Mouse (Mus musculus) layer of hippocampus, postnatal 10 days (tissue): ENCODE measurements at regions not wholly inside any gene's neighbourhood (a gene's known extent, or its start where the extent isn't known, plus 50 kb on each side); places are given as distances from the start of the nearest gene placed in this dataset.
A peak's percentile ranks its signal among the peaks of the same experiment; 100 is the strongest.

ENCODE experiments used
- DNase-seq, 2 experiments: peaks; one replicate each; pipeline ENCODE4 v3.0.0; 2021; ENCODE audit warnings: low spot score in 2 of 2

DNA sequence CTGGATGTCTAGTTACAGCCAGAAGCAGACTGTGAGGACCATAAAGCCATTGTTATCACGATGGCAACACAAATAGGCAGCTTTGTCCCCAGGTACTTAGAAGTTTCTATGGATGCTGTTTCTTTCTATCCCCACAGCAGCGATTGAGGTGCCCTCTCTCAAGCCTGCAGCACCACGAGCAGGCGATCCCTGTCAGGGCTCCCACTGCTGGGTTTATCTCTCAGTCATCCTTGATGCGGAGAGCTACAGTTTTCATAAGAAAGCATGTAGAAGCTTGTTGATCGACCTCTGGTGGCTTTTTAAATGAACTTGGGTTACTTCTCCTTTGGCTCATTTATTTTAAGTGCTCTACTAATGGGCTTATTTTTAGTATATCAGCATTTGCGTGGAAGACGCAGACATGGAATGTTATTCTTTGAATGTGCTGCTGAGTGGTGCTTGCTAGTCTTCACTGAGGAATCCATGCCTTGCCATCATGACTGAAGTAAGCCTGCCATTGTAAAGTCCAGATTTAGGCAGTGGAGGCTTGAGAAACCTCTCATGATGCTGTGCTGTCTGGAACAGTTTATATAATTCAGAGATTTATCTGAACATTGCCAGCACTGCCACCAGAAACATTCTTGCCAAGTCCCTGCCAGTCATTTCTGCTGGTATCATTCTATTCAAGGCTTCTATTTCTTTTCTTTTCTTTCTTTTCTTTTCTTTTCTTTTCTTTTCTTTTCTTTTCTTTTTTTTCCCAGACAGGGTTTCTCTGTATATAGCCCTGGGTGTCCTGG lies 161.0 kb downstream of the Cxcl12 start:
- DNase-seq = no peak

DNA sequence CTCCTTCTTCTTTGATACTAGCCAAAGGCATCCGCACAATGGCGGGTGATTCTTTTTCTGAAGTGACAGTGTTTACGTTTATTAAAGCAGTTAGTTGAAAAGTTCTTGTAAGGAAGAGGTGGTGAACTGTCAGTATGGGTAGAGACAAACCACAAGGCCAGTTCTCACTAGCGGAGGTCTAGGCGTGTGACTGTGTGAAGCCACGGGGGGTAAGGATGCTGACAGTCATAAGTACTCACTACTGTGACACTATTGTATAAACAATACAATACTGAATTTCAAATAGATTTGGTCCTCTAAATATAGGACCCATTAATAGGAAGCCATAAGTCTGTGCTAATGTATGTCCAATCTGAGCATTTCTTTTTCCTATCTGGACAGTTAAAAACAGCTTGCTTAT lies 161.9 kb downstream of the Cxcl12 start:
- DNase-seq = no peak

DNA sequence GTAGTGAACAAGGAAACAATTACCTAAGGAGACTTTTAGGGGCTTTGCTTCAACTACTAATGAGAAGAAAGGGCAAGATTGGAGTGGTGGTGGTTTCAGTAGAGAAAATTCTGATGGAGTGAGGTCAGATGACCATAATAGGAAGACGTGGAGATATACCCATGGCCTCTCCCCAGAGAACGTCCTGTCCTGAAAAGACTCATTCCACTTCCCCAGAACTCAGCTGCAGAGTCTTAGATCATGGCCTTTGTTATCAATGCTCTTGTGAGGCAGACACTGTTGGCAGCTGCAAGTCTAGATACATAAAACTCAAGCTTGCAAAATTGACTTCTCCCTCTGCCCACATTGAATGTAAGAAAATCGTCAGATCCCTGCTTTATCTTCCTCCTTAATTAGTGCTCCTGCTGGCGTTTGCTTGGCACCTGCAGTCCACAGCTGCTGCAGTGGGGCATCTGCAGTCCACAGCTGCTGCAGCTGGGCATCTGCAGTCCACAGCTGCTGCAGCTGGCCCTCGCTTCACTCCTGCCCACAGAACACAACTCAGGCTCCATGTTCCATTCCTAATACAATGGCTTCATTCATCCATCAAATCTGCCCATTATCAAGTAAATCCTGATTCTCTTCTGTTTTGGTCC lies 162.5 kb downstream of the Cxcl12 start:
- DNase-seq = no peak

DNA sequence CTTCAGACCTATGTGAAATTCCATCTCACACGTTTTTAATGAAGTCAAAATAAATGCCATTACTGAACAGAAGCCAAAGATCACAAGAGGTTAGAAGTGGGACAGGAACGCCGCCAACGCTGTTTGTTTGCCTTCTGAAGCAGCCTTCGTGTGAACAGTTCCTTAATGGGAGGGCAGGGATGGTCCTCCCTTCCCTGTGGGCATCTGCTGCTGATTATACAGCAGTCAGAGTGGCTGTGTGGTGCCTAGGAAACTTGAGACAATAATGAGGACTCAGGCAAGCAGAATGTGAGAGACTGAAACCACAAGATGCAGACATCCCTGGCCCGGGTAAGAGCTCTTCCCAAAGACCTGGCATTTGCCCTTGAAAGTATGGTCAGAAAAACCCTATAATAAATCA lies 164.3 kb downstream of the Cxcl12 start:
- DNase-seq = no peak

DNA sequence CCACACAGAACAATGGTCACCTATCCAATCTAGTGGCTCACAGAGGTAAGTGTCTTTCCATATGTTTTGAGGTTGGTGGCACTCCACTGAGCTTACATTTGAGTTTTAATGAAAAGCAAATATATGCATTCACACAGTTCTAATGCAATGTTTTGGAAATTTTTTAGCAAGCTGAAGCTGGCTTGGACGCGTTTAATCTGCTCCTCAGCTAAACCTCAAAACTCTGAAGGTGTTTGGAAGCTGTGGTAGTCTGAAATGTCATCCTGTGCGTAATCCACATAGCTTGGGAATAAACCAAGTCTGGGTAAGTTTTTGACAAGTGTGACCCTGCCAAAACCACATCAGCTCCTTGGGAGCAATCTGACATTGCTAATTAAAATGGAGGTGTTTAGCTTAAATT lies 173.8 kb downstream of the Cxcl12 start:
- no peak for DNase-seq

DNA sequence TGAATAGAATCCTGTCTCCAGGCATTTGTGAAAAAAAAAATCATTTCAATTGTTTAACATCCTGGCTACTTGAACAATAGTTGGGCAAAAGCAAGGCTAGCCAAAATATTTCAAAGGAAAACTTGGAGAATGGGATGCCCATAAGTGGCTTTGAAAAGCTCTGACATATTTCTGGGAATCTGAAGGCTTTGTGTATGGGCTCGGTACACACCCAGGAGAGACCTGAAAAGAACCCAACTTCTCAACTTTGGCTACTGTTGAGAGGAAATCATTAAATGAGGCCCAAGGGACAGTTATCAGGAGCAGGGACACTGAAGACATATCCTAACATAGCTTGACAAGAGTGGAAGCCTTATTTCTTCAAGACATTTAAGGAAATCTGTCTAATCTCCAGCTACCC lies 179.0 kb downstream of the Cxcl12 start:
- no peak for DNase-seq

DNA sequence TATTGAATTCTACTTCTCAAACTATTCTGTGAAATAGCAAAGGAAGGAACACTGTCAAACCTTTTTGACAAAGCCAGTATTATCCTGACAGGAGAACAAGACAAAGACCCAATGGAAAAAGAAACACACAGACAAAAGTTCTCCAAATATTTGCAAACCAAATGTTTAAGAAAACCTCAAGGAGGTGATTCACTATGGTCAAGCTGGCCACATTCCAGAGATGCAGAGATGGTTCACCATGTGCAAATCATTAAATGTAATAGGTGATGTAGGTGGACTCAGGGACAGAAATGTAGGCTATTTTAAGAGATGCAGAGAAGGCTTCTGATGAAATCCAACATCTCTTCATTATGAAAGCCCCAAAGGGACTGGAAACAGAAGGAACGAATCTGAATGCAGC lies 183.5 kb downstream of the Cxcl12 start:
- no peak for DNase-seq

DNA sequence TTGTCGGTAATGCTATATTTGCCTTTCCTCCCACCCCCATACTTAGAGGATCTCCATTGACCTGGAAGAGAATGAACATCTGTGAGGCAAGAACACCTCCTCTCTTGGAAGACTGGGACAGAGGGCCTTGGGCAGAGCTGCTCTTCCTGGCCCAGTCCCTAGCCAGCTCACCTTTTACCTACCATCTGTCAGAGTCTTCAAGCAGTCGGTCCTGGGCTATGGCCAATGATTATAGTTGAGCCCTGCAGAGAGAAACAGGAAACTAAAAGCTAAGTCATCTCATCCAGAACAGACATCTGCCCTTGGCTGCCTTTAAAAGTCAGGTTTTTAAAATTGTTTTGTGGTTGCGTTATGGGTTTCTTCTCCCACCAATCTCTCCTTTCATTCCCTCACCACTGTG lies 184.8 kb downstream of the Cxcl12 start:
- DNase-seq = no peak

DNA sequence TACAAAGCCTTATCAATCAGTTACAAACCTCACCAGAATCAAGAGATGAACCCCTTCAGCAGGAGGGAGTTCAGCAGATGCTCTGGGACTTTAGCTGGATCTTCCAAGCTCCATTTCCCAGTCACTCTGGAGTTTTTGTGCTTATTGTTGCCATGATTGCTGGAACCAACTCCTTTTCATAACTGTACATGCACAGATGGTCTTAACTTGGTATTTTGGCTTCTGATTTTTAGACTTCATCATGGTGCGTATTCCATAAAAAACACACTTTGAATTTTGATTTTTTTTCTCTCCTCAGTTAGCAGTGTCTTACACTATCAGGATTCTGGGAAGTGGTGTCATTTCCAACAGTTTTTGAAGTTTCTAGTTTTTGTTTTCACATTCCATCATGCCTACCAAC lies 187.8 kb downstream of the Cxcl12 start:
- DNase-seq = no peak

DNA sequence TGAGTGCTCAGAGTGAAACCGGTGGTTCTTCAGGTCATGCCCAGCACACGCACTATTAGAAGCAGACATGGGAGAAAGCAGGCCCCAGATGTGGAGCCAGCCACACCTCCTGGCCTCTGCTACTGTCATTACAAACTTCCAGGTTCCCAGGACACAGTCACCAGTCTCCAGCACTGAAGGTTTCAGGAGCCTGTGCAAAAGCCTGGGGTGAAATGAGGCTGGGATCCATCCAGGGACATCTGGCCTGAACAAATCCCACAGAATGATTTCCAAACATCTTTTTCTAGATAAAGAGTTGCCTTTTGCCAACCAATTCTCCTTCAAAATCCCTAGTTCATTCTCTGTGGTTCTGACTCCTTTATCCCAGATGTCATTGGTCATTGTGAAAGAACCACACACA lies 191.1 kb downstream of the Cxcl12 start:
- no peak for DNase-seq

DNA sequence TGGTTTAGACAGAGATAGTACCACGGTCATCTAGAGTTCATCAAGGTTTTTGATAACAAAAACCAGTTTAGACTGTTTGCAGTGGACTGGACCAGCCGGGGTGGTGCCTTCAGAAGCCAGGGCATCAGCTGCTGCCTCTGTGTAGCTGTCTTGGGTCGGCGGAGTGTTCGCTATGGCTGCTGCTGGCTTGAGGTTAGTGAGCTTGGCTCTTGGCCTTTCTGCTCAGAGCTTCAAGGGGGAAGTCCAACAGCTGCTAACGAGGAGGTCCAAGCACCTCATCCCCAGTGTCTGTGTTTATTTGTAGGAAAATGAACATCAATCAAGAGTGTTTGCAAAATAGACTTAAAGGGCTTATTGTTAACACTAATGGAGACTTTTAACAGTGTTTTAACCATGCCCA lies 198.2 kb downstream of the Cxcl12 start:
- no peak for DNase-seq

DNA sequence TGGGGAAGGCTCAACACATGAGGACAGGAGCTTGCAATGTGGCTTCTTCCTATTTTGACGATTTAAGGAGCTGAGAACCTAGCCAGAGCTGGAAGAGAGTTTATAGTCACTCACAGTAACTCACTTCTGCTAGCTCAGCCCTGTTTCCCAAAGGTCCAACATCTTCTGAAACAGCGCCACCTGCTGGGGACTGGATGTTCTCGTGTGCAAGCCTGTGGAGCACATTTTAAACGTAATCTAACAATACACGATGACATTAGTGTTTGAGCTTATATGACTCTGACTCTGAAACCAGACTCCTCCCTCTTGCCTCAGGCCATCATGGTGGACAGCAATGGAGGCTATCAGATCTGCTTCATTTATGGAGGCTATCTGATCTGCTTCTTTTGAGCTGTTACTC lies 207.7 kb downstream of the Cxcl12 start:
- no peak for DNase-seq

DNA sequence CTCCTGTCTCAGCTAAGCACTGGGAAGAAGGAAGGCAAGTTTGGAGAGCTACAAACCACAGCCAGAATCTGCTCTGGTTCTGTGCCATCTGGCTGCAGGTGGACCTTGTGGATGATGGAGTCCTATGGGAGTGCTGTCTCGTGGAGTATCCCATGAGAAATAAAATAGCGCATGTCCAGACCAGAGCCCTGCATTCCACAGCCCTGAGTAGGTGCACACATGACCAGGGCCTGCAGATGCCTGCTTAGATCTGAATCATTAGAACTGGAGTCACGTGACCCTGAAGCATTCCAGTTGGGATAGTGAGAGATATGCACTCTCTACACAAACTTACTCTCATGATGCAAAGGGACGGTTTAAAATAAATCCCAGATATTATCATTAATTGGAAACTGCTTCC lies 211.6 kb downstream of the Cxcl12 start:
- no peak for DNase-seq

DNA sequence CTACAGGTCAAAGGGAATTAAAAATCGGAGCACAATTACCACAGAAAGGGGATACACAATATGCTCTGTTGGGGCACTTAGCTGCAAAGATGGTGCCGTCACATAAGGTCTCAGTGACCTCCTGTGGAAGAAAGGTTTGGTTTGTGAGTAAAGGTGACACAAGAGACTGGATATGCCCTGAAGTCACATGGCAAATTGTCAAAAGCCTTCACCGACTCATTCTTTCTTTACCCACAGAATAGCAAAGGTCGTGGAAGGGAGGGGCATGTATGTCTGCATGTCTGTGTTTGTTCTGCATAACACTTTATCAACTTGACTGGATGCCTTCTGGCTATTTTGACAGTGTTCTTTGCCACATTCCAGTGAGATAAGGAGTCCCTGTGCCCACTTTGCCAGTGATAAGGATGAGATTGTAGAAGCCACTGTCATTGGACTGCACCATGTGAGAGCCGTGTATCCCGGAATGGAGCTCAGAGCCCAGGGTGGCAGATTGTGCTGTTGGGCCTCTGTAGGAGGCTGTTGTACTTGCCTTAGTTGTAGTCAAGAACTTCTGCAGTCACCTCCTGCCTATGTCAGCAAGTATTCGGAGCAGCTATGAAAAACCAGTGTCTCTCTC lies 222.0 kb downstream of the Cxcl12 start:
- no peak for DNase-seq

DNA sequence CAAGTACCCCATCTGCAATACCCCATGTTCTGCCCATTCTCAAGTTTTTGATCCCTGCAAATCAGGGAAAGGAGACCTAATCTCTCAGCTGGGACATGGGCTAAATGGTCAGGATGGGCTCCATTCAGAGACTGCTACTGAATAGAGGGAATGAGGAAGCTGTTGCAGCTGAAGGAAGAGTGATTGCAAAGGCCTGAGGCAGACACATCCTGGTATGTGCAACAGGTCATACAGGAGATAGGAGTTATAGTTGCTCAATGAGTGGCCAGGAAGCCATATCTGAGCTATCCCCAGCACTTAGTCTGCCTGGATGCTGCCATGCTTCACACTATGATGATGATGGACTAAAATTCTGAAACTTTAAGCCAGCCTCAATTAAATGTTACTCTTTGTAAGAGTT lies 225.1 kb downstream of the Cxcl12 start:
- no peak for DNase-seq

DNA sequence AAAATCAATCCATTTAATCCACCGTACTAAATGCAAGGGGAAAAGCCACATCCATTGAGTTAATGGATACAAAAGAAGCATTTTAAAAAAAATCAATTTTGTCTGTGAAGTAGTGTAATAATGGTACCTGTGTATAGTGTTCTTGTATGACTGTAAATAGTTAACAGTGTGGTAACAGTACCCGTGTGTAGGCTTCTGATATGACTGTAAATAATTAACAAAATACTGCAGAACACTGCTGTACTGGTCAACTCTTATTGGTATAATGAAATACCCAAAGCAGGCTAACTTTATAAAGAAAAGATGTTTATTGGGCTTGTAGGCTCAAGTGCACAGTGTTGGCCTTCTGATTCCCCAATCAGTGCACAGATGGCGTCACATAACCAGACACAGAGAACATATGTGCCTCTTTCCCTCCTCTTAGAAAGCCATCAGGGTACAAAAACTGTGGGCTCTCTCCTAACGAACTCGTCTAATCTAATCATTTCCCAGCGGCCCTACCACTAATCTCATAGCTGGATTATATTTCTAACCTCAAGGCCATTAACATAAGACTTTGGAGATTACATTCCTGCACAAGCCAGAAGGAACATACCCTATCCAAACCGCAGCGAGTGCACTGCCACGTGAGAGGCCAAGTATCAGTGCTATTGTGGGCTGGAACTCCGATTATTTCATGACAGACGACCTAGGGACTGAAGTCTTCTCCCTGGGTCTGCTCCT lies 237.4 kb downstream of the Cxcl12 start:
- no peak for DNase-seq

DNA sequence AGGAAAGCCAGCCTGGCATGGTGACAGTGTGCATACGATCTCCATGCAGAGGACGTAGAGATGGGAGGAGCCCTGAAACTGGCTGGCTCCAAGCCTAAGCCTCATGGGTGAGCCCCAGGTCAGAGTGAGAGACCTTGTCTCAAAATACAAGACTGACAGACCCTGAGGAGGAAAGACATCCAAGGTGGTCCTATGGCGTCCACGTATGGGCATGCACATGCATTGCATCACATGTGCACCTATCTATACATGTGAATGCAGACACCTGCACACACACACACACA lies 237.9 kb downstream of the Cxcl12 start:
- no peak for DNase-seq

DNA sequence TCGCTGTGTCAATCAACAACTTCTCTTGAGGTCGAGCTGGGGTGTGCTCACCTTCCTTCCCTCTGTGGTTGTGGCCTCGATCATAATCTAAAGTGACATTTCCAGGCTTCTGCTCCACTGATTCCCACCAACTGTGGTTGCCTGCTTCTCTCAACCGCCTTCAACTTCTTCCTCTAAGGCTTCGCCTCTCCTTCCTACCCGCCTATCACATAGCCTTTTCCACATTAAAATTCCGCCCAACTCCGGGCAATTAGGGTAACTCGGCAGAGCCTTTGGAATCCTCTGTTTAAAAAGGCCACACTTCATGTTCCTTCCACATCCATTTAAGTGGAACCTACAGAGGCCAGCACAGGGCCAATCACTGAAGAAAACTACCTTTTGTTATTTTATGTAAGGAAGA lies 238.4 kb downstream of the Cxcl12 start:
- DNase-seq = no peak

DNA sequence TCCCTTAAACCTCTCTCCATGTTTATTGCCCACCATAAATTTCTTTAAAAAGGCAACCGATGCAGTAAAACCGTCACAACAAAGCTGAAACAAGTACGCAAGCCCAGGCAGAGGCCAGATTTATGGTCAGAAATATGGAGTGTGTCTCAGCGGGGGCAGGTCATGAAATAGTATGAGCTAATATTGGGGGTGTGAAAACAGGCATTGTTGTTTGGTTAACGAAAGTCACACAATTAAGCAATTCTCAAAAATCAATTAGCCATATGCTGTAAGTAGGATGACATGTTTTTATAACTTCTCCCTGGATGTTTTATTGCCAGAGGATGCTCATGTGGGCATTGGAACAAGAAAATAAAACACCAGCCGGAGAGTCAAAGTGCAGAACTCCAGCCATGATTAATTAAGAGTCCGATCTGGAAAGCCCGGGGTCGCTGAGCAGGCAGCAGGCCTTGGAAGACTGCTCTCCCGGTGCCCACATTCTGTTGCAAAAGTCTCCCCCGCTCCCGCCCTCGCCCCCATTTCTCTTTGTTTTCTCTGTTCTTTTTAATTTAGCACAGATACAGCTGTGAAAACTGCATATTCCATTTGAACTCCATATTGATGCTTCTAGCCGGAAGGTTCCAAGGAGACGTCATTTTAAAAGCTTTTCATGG lies 239.0 kb downstream of the Cxcl12 start:
- DNase-seq = no peak

DNA sequence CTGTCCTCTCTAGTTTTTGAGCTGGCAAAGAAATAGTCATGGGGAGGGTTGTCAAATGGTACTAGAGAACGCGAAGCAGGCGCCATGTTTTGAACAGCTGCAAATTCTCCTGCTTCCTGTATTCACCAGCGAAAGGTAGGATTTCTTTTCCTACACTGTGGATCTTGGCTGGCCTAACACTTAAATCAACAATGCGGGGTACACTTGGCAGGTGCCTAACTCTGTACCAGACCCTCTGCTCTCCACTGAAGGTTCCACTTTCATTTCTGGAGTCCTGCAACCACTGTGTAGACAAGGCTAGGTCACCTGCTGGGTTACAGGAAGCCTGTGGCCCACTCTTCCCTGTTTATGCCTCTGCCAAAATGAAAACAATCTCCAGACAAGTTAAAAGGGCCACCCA lies 239.6 kb downstream of the Cxcl12 start:
- no peak for DNase-seq

DNA sequence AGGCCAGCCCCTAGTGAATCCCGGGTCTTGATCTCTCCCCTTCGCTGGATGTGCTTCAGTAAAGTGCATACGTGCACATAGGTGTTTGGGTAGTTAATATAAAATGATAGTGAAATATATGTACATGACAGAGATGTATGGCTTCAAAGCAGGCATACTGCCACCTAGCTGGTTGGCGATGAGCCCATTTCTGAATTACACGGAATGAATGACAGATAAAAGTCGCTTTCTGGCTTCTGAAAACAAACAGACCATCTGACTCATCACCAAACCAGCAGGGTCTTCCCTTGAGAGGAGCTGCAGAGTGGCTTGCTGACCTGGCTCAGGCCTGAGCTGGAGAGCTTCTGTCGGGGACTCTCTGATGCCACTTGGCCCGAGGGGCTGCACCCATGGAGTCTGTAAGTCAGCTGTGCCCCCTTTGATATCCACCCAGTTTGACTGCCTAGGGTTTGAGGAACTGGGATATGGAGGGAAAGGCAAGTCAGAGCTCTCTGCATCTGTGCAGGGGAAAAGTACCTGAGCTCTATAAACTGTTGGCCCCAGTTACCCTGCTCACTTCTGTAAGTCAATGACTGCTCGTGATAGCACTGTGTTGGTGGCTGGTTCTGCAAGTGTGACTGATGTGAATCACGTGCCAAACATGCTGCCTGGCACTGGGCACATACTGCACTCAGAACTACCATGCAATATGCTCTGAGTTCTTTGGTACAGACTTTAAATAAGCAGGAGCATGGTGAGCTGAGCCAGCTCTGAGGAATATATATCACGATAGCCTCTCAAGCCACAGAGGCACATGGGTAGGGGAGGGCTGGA lies 240.8 kb downstream of the Cxcl12 start:
- peak in 1 of 2 experiments; percentile 28 for DNase-seq
